Mouse (Mus musculus) MEL (cell line): ENCODE measurements around the gene Aldh3b1. TPM values are rescaled to one million over a fixed set of nuclear protein-coding genes. Genes with fewer than 3 reads are reported as not detected.
A peak's percentile ranks its signal among the peaks of the same experiment; 100 is the strongest.

Experiments used
- DNase-seq: peaks from one replicate; pipeline ENCODE4 v3.0.0; 2011; ENCODE audit warnings: low read depth, low spot score
- H3K27ac ChIP-seq: 2 replicates; pipeline ENCODE4 v1.5.1; 2012; ENCODE audit warnings: low read depth, mild to moderate bottlenecking, control low read depth, low read length, moderate library complexity; ENCODE audit not compliant: control insufficient read depth
- H3K27me3 ChIP-seq, 2 experiments: fragments of 150-350 bp in 1 of 2; sonication (generic) in 1 of 2; 2 replicates each; pipeline ENCODE4 v1.6.1; 2012; ENCODE audit warnings: low read length in 2 of 2, mild to moderate bottlenecking in 2 of 2, improper control_type of control experiment in 1 of 2, moderate library complexity in 1 of 2; ENCODE audit not compliant: insufficient read depth in 2 of 2, control insufficient read depth in 1 of 2
- H3K36me3 ChIP-seq, 2 experiments: 2 replicates each; pipeline ENCODE4 v1.6.1; 2012 to 2014; ENCODE audit warnings: low read length in 2 of 2, improper control_type of control experiment in 1 of 2, inconsistent platforms in 1 of 2, mild to moderate bottlenecking in 1 of 2; ENCODE audit not compliant: insufficient read depth in 2 of 2, control insufficient read depth in 1 of 2
- H3K4me1 ChIP-seq, 2 experiments: fragments of 150-350 bp in 1 of 2; sonication (generic) in 1 of 2; 2 replicates each; pipeline ENCODE4 v1.6.1; 2012; ENCODE audit warnings: low read length in 2 of 2, improper control_type of control experiment in 1 of 2, mild to moderate bottlenecking in 1 of 2; ENCODE audit not compliant: insufficient read depth in 2 of 2, control insufficient read depth in 1 of 2
- H3K4me3 ChIP-seq, 2 experiments: fragments of 150-350 bp in 1 of 2; sonication (generic) in 1 of 2; 2 replicates each; pipeline ENCODE4 v1.5.1; 2012; ENCODE audit warnings: low read depth in 2 of 2, low read length in 2 of 2, mild to moderate bottlenecking in 2 of 2, moderate library complexity in 2 of 2, control low read depth in 1 of 2, improper control_type of control experiment in 1 of 2; ENCODE audit not compliant: control insufficient read depth in 1 of 2, insufficient read depth in 1 of 2
- H3K79me2 ChIP-seq: 2 replicates; pipeline ENCODE4 v1.6.1; 2012; ENCODE audit warnings: mild to moderate bottlenecking, low read length, moderate library complexity; ENCODE audit not compliant: control insufficient read depth, poor library complexity, insufficient read depth
- H3K9ac ChIP-seq: 2 replicates; pipeline ENCODE4 v1.6.1; 2012; ENCODE audit warnings: low read depth, mild to moderate bottlenecking, control low read depth, low read length, moderate library complexity; ENCODE audit not compliant: control insufficient read depth, poor library complexity, severe bottlenecking
- H3K9me3 ChIP-seq: fragments of 150-350 bp; sonication (generic); replicated peaks from 2 replicates; pipeline ENCODE4 v1.6.1; 2012; ENCODE audit warnings: mild to moderate bottlenecking, low read length, improper control_type of control experiment, moderate library complexity; ENCODE audit not compliant: insufficient read depth
- ELF1 ChIP-seq: IDR thresholded peaks from 2 replicates; pipeline ENCODE4 v1.6.1; 2014; ENCODE audit warnings: low read depth, mild to moderate bottlenecking, inconsistent platforms, low read length, improper control_type of control experiment, moderate library complexity
- EP300 ChIP-seq, 2 experiments: IDR thresholded peaks; 2 replicates each; pipeline ENCODE4 v1.6.1; 2011; ENCODE audit warnings: improper control_type of control experiment in 2 of 2, low read length in 2 of 2, low read depth in 1 of 2, mild to moderate bottlenecking in 1 of 2
- GATA1 ChIP-seq: IDR thresholded peaks from 2 replicates; pipeline ENCODE4 v1.6.1; 2011; ENCODE audit warnings: low read depth, low read length, improper control_type of control experiment
- HCFC1 ChIP-seq: IDR thresholded peaks from 2 replicates; pipeline ENCODE4 v1.6.1; 2012; ENCODE audit warnings: low read depth, mild to moderate bottlenecking, inconsistent platforms, low read length, improper control_type of control experiment, moderate library complexity
- MAFK ChIP-seq: IDR thresholded peaks from 2 replicates; pipeline ENCODE4 v1.6.1; 2011; ENCODE audit warnings: low read depth, mild to moderate bottlenecking, low read length, improper control_type of control experiment, borderline replicate concordance
- MAZ ChIP-seq: IDR thresholded peaks from 2 replicates; pipeline ENCODE4 v1.6.1; 2012; ENCODE audit warnings: low read depth, mild to moderate bottlenecking, inconsistent platforms, low read length, improper control_type of control experiment
- MXI1 ChIP-seq: IDR thresholded peaks from 2 replicates; pipeline ENCODE4 v1.6.1; 2011; ENCODE audit warnings: mild to moderate bottlenecking, low read depth, low read length, improper control_type of control experiment
- MYB ChIP-seq: IDR thresholded peaks from 2 replicates; pipeline ENCODE4 v1.6.1; 2011; ENCODE audit warnings: mild to moderate bottlenecking, low read depth, low read length, improper control_type of control experiment
- MYC ChIP-seq: IDR thresholded peaks from 2 replicates; pipeline ENCODE4 v1.6.1; 2011; ENCODE audit warnings: low read depth, mild to moderate bottlenecking, low read length, improper control_type of control experiment, moderate library complexity
- NELFE ChIP-seq: IDR thresholded peaks from 2 replicates; pipeline ENCODE4 v1.6.1; 2011; ENCODE audit warnings: low read depth, low read length, improper control_type of control experiment
- SIN3A ChIP-seq: IDR thresholded peaks from 2 replicates; pipeline ENCODE4 v1.6.1; 2012; ENCODE audit warnings: low read length, improper control_type of control experiment, inconsistent platforms
- SMC3 ChIP-seq: IDR thresholded peaks from 2 replicates; pipeline ENCODE4 v1.6.1; 2011; ENCODE audit warnings: low read depth, low read length, improper control_type of control experiment
- TBP ChIP-seq: IDR thresholded peaks from 2 replicates; pipeline ENCODE4 v1.8.0; 2011; ENCODE audit warnings: low read depth, low read length, improper control_type of control experiment
- USF2 ChIP-seq, 2 experiments: IDR thresholded peaks; 2 replicates each; pipeline ENCODE4 v1.6.1; 2011 to 2012; ENCODE audit warnings: improper control_type of control experiment in 2 of 2, low read length in 2 of 2, borderline replicate concordance in 1 of 2, inconsistent platforms in 1 of 2, low read depth in 1 of 2, mild to moderate bottlenecking in 1 of 2; ENCODE audit not compliant: insufficient read depth in 1 of 2
- ZC3H11A ChIP-seq: IDR thresholded peaks from 2 replicates; pipeline ENCODE4 v1.6.1; 2012; ENCODE audit warnings: low read depth, mild to moderate bottlenecking, inconsistent platforms, low read length, improper control_type of control experiment
- ZKSCAN1 ChIP-seq: IDR thresholded peaks from 2 replicates; pipeline ENCODE4 v1.6.1; 2012; ENCODE audit warnings: low read depth, mild to moderate bottlenecking, inconsistent platforms, low read length, improper control_type of control experiment, moderate library complexity
- ZNF384 ChIP-seq: IDR thresholded peaks from 2 replicates; pipeline ENCODE4 v1.6.1; 2012; ENCODE audit warnings: low read depth, mild to moderate bottlenecking, inconsistent platforms, low read length, improper control_type of control experiment
- polyA plus RNA-seq, 2 experiments: library from polyadenylated mRNA; stranded (reverse) in 1 of 2; unstranded in 1 of 2; fragments of >175 nt in 1 of 2; fragments of >200 nt in 1 of 2; gene quantifications; 2 replicates each; pipeline versions ENCODE4 v1.2.1 to v1.2.4; 2012; ENCODE audit warnings: low replicate concordance in 2 of 2, low read depth in 1 of 2; ENCODE audit not compliant: insufficient read length in 2 of 2, insufficient read depth in 1 of 2, missing spikeins in 1 of 2
- total RNA-seq: library from RNA; depleted of rRNA; stranded (reverse); fragments of 300-350 nt; gene quantifications from 2 replicates; pipeline ENCODE4 v1.2.3, GENCODE M21; 2012

Aldh3b1 gene
- total and polyA plus RNA-seq, 3 experiments: 0.08 to 0.10 TPM; not detected in 1

GRCm38 (mm10) chr19:3952099-3952498, 22.5 kb upstream of the Aldh3b1 start:
- H3K36me3 ChIP-seq: 0 out of 4 replicates have a peak, but pooled peaks cover 0 to 6% of the 10 kb centered on the region in 2 experiments
- TF ChIP-seq SMC3 (no peak), MAZ (no peak), MXI1 (no peak)

GRCm38 (mm10) chr19:3951461-3951860, 21.9 kb upstream of the Aldh3b1 start:
- H3K4me3 ChIP-seq: no peak overlapping the region
- no peak overlapping the region for H3K27ac ChIP-seq
- no peaks in the 10 kb centered on the region for H3K9me3 ChIP-seq
- TF ChIP-seq MAFK (no peak), EP300 (IDR thresholded peaks at IDR 0.05; ENCODE audit: low read depth in 1 of 2, low read length in 2 of 2) (no peak), SIN3A (no peak), HCFC1 (0 out of 2 replicates have a peak, but pooled peaks have one; percentile 2), SMC3 (no peak), MAZ (no peak), MYB (no peak), USF2 (IDR thresholded peaks at IDR 0.05; ENCODE audit: borderline replicate concordance in 1 of 2, insufficient read depth in 1 of 2, low read depth in 1 of 2, low read length in 2 of 2) (no peak), NELFE (no peak), TBP (no peak), MYC (0 out of 2 replicates have a peak, but pooled peaks have one; percentile 33), ELF1 (no peak), GATA1 (0 out of 2 replicates have a peak, but pooled peaks have one; percentile 20), MXI1 (no peak), ZKSCAN1 (no peak), ZNF384 (no peak), ZC3H11A (no peak)
- TF ChIP-seq, all 39 proteins: peak for 3
- DNase-seq: peak; percentile 50
- Histone ChIP-seq H3K36me3 (0 out of 4 replicates have a peak, but pooled peaks cover 0 to 6% of the 10 kb centered on the region in 2 experiments), H3K27me3 (no peaks in the 10 kb centered on the region), H3K4me1 (peaks cover 9% of the 10 kb centered on the region in 2 experiments; a peak in 3 of 4 replicates), H3K9ac (no peak overlapping the region), H3K79me2 (no peaks in the 10 kb centered on the region)

More at GRCm38 (mm10) chr19:3952099-3952498, 22.5 kb upstream of the Aldh3b1 start:
- Histone ChIP-seq H3K27me3 (no peaks in the 10 kb centered on the region), H3K4me3 (no peak overlapping the region), H3K4me1 (peaks cover 9% of the 10 kb centered on the region in 2 experiments; a peak in 3 of 4 replicates), H3K79me2 (no peaks in the 10 kb centered on the region), H3K27ac (no peak overlapping the region), H3K9ac (no peak overlapping the region), H3K9me3 (no peaks in the 10 kb centered on the region)
- DNase-seq: no peak
